Mouse (Mus musculus) heart, embryonic 14.5 days (tissue): ENCODE data around the gene Ilf3. TPM values are rescaled to one million over a fixed set of nuclear protein-coding genes. Genes with fewer than 3 reads are reported as not detected.

ENCODE experiments used
- ATAC-seq: fragments of 200-750 bp; cut with Nextera tagmentation; 2 replicates; pipeline ENCODE4 v1.8.0; 2017; ENCODE audit warnings: low read depth, moderate TSS enrichment; ENCODE audit not compliant: insufficient number of reproducible peaks, insufficient read depth, low FRiP score
- H3K27ac ChIP-seq, 2 experiments: fragments of 200-500 bp in 1 of 2; fragments of 300-500 bp in 1 of 2; sonication (generic) in 1 of 2; replicated peaks in 1 of 2; 2 replicates each; pipeline ENCODE4 v1.5.1; 2012 to 2014; ENCODE audit warnings: low read depth in 2 of 2, low read length in 2 of 2, control low read depth in 1 of 2, mild to moderate bottlenecking in 1 of 2, mixed read lengths in 1 of 2; ENCODE audit not compliant: control insufficient read depth in 1 of 2, insufficient read depth in 1 of 2
- H3K27me3 ChIP-seq: fragments of 300-500 bp; sonication (generic); 2 replicates; pipeline ENCODE4 v1.6.1; 2014; ENCODE audit warnings: mild to moderate bottlenecking, low read length, control low read depth; ENCODE audit not compliant: control insufficient read depth, insufficient read depth
- H3K36me3 ChIP-seq: fragments of 300-500 bp; sonication (generic); 2 replicates; pipeline ENCODE4 v1.6.1; 2014; ENCODE audit warnings: mild to moderate bottlenecking, control low read depth, low read length, mixed read lengths; ENCODE audit not compliant: control insufficient read depth, insufficient read depth
- H3K4me1 ChIP-seq, 2 experiments: fragments of 200-500 bp in 1 of 2; fragments of 300-500 bp in 1 of 2; sonication (generic) in 1 of 2; 2 replicates each; pipeline ENCODE4 v1.6.1; 2012 to 2014; ENCODE audit warnings: low read length in 2 of 2, control low read depth in 1 of 2, mixed read lengths in 1 of 2; ENCODE audit not compliant: control insufficient read depth in 2 of 2, insufficient read depth in 2 of 2
- H3K4me2 ChIP-seq: fragments of 300-500 bp; sonication (generic); 2 replicates; pipeline ENCODE4 v1.6.1; 2014; ENCODE audit warnings: mild to moderate bottlenecking, low read length
- H3K4me3 ChIP-seq, 2 experiments: fragments of 200-500 bp in 1 of 2; fragments of 300-500 bp in 1 of 2; sonication (generic) in 1 of 2; 2 replicates each; pipeline ENCODE4 v1.5.1; 2012 to 2014; ENCODE audit warnings: low read length in 2 of 2, mild to moderate bottlenecking in 2 of 2, control low read depth in 1 of 2, low read depth in 1 of 2, moderate library complexity in 1 of 2; ENCODE audit not compliant: control insufficient read depth in 1 of 2, insufficient read depth in 1 of 2
- H3K9ac ChIP-seq: fragments of 300-500 bp; sonication (generic); 2 replicates; pipeline ENCODE4 v1.6.1; 2014; ENCODE audit warnings: mild to moderate bottlenecking, low read length
- H3K9me3 ChIP-seq: fragments of 300-500 bp; sonication (generic); 2 replicates; pipeline ENCODE4 v1.6.1; 2016; ENCODE audit warnings: low read length, control low read depth; ENCODE audit not compliant: control insufficient read depth
- WGBS: fragments of 180-500 bp; shearing (Covaris S2); extraction: QIAGEN DNeasy Blood & Tissue Kit; methylation state at CpG from one replicate; pipeline ENCODE4 v1.1.7; 2014; 5-methylcytosine and 5-hydroxymethylcytosine counted together
- polyA plus RNA-seq: library from polyadenylated mRNA; unstranded; fragments of >200 nt; fragmentation: Nextera tagmentation; extraction: Ambion mirVana; gene quantifications from 2 replicates; pipeline ENCODE4 v1.2.1, GENCODE M21; 2014

Gene Ilf3
- polyA plus RNA-seq, 1 experiment from 2014 or later: 103 TPM

- Histone ChIP-seq H3K27ac (no peak overlapping the region), H3K27me3 (no peaks in the 10 kb centered on the region), H3K4me1 (no peaks in the 10 kb centered on the region), H3K4me2 (no peak overlapping the region), H3K9ac (no peak overlapping the region), H3K9me3 (no peaks in the 10 kb centered on the region), H3K4me3 (no peak overlapping the region), H3K36me3 (peaks cover 87% of the 10 kb centered on the region)
- WGBS: 73% methylated on average over 16 of the region's 16 CpGs
- ATAC-seq: no peak
Measured at GRCm38 (mm10) chr9:21346627-21347365, 20.9 kb upstream of the Ilf3 start.

GRCm38 (mm10) chr9:21348152-21348551, 19.5 kb upstream of the Ilf3 start:
- Histone ChIP-seq H3K9ac (no peak overlapping the region), H3K4me3 (no peak overlapping the region), H3K27me3 (no peaks in the 10 kb centered on the region), H3K27ac (no peak overlapping the region), H3K36me3 (peaks cover 82% of the 10 kb centered on the region), H3K4me1 (peaks cover 6 to 8% of the 10 kb centered on the region in 2 experiments; a peak in 1 of 4 replicates), H3K4me2 (no peak overlapping the region), H3K9me3 (no peaks in the 10 kb centered on the region)
- ATAC-seq: no peak
- WGBS: 77% methylated on average over 3 of the region's 3 CpGs

DNA sequence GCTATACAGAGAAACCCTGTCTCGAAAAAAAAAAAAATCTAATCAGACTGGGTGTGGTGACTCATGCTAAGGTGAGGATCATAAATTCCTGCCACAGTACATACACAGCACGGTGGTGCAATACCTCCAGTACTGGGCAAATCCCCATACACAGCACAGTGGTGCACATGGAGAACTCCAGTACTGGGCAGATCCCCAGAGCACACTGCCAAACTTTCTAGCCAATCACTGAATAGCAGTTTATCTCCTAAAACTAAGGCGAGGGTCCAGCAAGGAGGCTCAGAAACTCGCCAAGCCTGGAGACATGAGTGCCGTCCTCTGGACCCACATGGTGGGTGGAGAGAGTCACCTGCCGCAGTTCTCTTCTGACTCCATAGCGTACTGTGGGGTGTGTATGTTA, 16.5 kb upstream of the Ilf3 start:
- Histone ChIP-seq H3K4me2 (no peak overlapping the region), H3K4me3 (no peak overlapping the region), H3K27ac (no peak overlapping the region), H3K4me1 (peaks cover 6 to 8% of the 10 kb centered on the region in 2 experiments; a peak in 1 of 4 replicates), H3K9ac (no peak overlapping the region), H3K36me3 (peaks cover 83% of the 10 kb centered on the region), H3K27me3 (no peaks in the 10 kb centered on the region), H3K9me3 (no peaks in the 10 kb centered on the region)
- ATAC-seq: no peak
- 87% methylated on average over 7 of the region's 7 CpGs for WGBS

GRCm38 (mm10) chr9:21351702-21352377, 15.8 kb upstream of the Ilf3 start:
- H3K9me3 ChIP-seq: no peaks in the 10 kb centered on the region
- H3K27ac ChIP-seq: peak overlapping the region in 1 of 2 experiments; percentile 4; a peak in 2 of 4 replicates
- peaks cover 78% of the 10 kb centered on the region for H3K36me3 ChIP-seq
- ATAC-seq: no peak
- WGBS: 95% methylated on average over 4 of the region's 4 CpGs
- no peak overlapping the region for H3K4me3 ChIP-seq
- no peaks in the 10 kb centered on the region for H3K27me3 ChIP-seq
- peaks cover 6 to 8% of the 10 kb centered on the region in 2 experiments; a peak in 1 of 4 replicates for H3K4me1 ChIP-seq
- H3K4me2 ChIP-seq: no peak overlapping the region
- no peak overlapping the region for H3K9ac ChIP-seq

DNA sequence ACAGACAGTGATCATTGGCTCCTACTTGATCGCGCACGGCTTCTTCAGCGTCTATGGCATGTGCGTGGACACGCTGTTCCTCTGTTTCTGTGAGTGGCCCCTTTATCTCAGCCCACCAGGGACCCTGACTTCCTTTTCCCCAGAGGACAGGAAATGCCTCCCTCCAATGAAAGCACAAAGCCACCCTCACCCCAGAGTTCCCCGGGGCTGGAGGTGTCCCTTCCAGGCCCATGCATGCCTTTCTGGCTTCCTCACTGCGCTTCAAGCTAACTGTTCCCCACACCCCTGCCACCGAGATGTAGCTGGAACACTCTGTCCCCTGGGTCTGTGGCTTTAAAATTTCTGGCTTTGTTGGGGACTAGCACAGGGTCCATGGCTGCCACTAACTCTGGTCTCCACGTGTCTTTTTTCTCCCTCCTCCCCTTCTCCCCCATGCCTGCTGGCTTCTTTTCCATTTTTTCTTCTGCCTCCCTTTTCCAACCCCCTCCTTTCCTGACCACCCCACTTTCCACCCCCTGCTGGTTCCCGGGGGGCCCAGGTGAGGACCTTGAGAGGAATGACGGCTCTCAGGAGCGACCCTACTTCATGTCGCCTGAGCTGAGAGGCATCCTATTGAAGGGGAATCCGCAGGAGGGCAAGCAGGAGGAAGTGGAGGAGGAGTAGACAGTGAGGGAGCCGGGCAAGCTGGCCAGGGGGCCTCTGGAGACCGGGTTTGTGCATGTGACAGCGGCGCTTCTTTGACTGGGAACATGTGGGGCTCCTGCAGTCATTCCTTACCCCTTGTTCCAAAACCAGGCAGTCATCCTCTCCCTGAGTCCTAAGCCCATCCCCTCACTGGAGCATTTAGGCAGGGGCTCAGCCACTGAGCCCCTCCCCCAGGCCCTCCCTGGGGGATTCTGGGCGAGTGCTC, 15.0 kb upstream of the Ilf3 start:
- Histone ChIP-seq H3K4me2 (no peak overlapping the region), H3K4me3 (no peak overlapping the region), H3K9me3 (no peaks in the 10 kb centered on the region), H3K4me1 (peaks cover 6 to 8% of the 10 kb centered on the region in 2 experiments; a peak in 1 of 4 replicates), H3K27ac (peak overlapping the region; percentile 4 to 43), H3K36me3 (peaks cover 69% of the 10 kb centered on the region), H3K9ac (peak overlapping the region; percentile 38; the same call in 1 of the 2 replicates), H3K27me3 (no peaks in the 10 kb centered on the region)
- peak; percentile 56; the same call in 1 of the 2 replicates for ATAC-seq
- 33% methylated on average over 20 of the region's 20 CpGs for WGBS

DNA sequence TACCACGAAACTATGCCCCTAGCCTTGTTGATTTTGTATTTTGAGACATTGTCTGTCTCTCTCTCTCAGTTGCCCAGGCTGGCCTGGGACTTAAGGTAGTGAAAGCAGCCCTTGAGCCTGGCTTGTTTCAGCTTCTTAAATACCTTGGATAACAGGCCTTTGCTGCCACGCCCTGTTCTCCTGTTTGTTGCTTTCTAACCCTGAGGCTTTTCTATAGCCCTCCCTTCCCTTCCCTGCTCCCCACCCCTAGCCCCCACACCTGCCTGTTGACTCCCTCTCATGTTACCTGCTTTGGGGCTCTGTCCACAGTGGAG, 14.3 kb upstream of the Ilf3 start:
- Histone ChIP-seq H3K27me3 (no peaks in the 10 kb centered on the region), H3K4me3 (no peak overlapping the region), H3K9me3 (no peaks in the 10 kb centered on the region), H3K27ac (no peak overlapping the region), H3K36me3 (peaks cover 64% of the 10 kb centered on the region), H3K4me1 (peaks cover 6 to 8% of the 10 kb centered on the region in 2 experiments; a peak in 1 of 4 replicates), H3K4me2 (no peak overlapping the region), H3K9ac (no peak overlapping the region)
- ATAC-seq: no peak
- WGBS: 63% methylated on average over 2 of the region's 2 CpGs

- no peak overlapping the region for H3K4me3 ChIP-seq
- ATAC-seq: no peak
- no peak overlapping the region for H3K27ac ChIP-seq
- no peak overlapping the region for H3K9ac ChIP-seq
- H3K36me3 ChIP-seq: peaks cover 50% of the 10 kb centered on the region
- no peak overlapping the region for H3K4me2 ChIP-seq
- H3K27me3 ChIP-seq: no peaks in the 10 kb centered on the region
- peaks cover 6 to 8% of the 10 kb centered on the region in 2 experiments; a peak in 1 of 4 replicates for H3K4me1 ChIP-seq
- 83% methylated on average over 6 of the region's 6 CpGs for WGBS
- no peaks in the 10 kb centered on the region for H3K9me3 ChIP-seq
Measured at GRCm38 (mm10) chr9:21354796-21355195, 12.9 kb upstream of the Ilf3 start.
